Mouse (Mus musculus) limb, embryonic 15.5 days (tissue): ENCODE data around the gene Slc26a3. TPM values are rescaled to one million over a fixed set of nuclear protein-coding genes. Genes with fewer than 3 reads are reported as not detected.

ENCODE experiments used
- ATAC-seq: fragments of 200-750 bp; cut with Nextera tagmentation; 2 replicates; pipeline ENCODE4 v1.8.0; 2017; ENCODE audit warnings: low read depth, moderate TSS enrichment; ENCODE audit not compliant: insufficient number of reproducible peaks, low FRiP score, low TSS enrichment
- H3K27ac ChIP-seq: fragments of 300-500 bp; sonication (generic); 2 replicates; pipeline ENCODE4 v1.5.1; 2015; ENCODE audit warnings: moderate library complexity, mild to moderate bottlenecking, inconsistent platforms
- H3K27me3 ChIP-seq: fragments of 300-500 bp; sonication (generic); 2 replicates; pipeline ENCODE4 v1.6.1; 2015; ENCODE audit warnings: inconsistent platforms
- H3K36me3 ChIP-seq: fragments of 300-500 bp; sonication (generic); 2 replicates; pipeline ENCODE4 v1.6.1; 2015; ENCODE audit warnings: inconsistent platforms
- H3K4me1 ChIP-seq: fragments of 300-500 bp; sonication (generic); 2 replicates; pipeline ENCODE4 v1.6.1; 2015; ENCODE audit warnings: inconsistent platforms
- H3K4me2 ChIP-seq: fragments of 300-500 bp; sonication (generic); 2 replicates; pipeline ENCODE4 v1.6.1; 2015; ENCODE audit warnings: mild to moderate bottlenecking, inconsistent platforms
- H3K4me3 ChIP-seq: fragments of 300-500 bp; sonication (generic); 2 replicates; pipeline ENCODE4 v1.5.1; 2015; ENCODE audit warnings: mild to moderate bottlenecking, inconsistent platforms
- H3K9ac ChIP-seq: fragments of 300-500 bp; sonication (generic); 2 replicates; pipeline ENCODE4 v1.6.1; 2015; ENCODE audit warnings: inconsistent platforms
- H3K9me3 ChIP-seq: fragments of 300-500 bp; sonication (generic); 2 replicates; pipeline ENCODE4 v1.6.1; 2016; ENCODE audit warnings: inconsistent platforms
- WGBS: fragments of 180-500 bp; shearing (Covaris S2); methylation state at CpG from one replicate; pipeline ENCODE4 v1.1.7; 2015; 5-methylcytosine and 5-hydroxymethylcytosine counted together
- polyA plus RNA-seq: library from polyadenylated mRNA; unstranded; fragments of >200 nt; fragmentation: Nextera tagmentation; extraction: Ambion mirVana; gene quantifications from 2 replicates; pipeline ENCODE4 v1.2.1, GENCODE M21; 2015

The Slc26a3 gene
- polyA plus RNA-seq: 0.29 and 0.38 TPM in 2 replicates

GRCm38 (mm10) chr12:31390571-31390970 lies at the start of gene Slc26a3:
Slc26a3 (plus strand) TSS chr12:31390871.
- Histone ChIP-seq H3K4me3 (no peak within 1 kb of the TSS), H3K36me3 (no peaks in the 10 kb centered on the region), H3K9ac (no peak within 1 kb of the TSS), H3K4me2 (no peak within 1 kb of the TSS), H3K4me1 (no peaks in the 10 kb centered on the region), H3K9me3 (no peaks in the 10 kb centered on the region), H3K27me3 (no peaks in the 10 kb centered on the region), H3K27ac (no peak within 1 kb of the TSS)
- WGBS: 86% methylated on average over 3 of the region's 3 CpGs
- no peak for ATAC-seq

- Histone ChIP-seq H3K4me1 (peaks cover 5% of the 10 kb centered on the region), H3K9ac (peak overlapping the region; percentile 97), H3K27me3 (no peaks in the 10 kb centered on the region), H3K4me3 (peak overlapping the region; percentile 91), H3K36me3 (peaks cover 17% of the 10 kb centered on the region), H3K27ac (no peak overlapping the region; the same call in 1 of the 2 replicates), H3K9me3 (no peaks in the 10 kb centered on the region), H3K4me2 (peak overlapping the region; percentile 77)
- 25% methylated on average over 15 of the region's 15 CpGs for WGBS
- no peak for ATAC-seq
Observed at GRCm38 (mm10) chr12:31350191-31350943, 40.3 kb upstream of the Slc26a3 start.

- Histone ChIP-seq H3K4me1 (peaks cover 5% of the 10 kb centered on the region), H3K9me3 (no peaks in the 10 kb centered on the region), H3K4me3 (peak within 1 kb of the TSS; percentile 91), H3K27me3 (no peaks in the 10 kb centered on the region), H3K27ac (peak within 1 kb of the TSS; percentile 89), H3K4me2 (peak within 1 kb of the TSS; percentile 77), H3K36me3 (peaks cover 17% of the 10 kb centered on the region), H3K9ac (peak within 1 kb of the TSS; percentile 97)
- peak; percentile 92 for ATAC-seq
- 5% methylated on average over 66 of the region's 66 CpGs for WGBS
Observed at GRCm38 (mm10) chr12:31350944-31351928, 39.4 kb upstream of the Slc26a3 start, which contains the start of gene Dld. Dld (minus strand) TSS chr12:31351453.

- Histone ChIP-seq H3K9ac (no peak overlapping the region), H3K4me3 (no peak overlapping the region), H3K9me3 (no peaks in the 10 kb centered on the region), H3K27me3 (no peaks in the 10 kb centered on the region), H3K4me2 (no peak overlapping the region), H3K36me3 (no peaks in the 10 kb centered on the region), H3K4me1 (no peaks in the 10 kb centered on the region), H3K27ac (no peak overlapping the region)
- no peak for ATAC-seq
- WGBS: 54% methylated on average over 3 of the region's 3 CpGs
Observed at GRCm38 (mm10) chr12:31366428-31366827, 24.2 kb upstream of the Slc26a3 start.

GRCm38 (mm10) chr12:31367721-31368120 lies 22.9 kb upstream of the Slc26a3 start:
- H3K4me2 ChIP-seq: no peak overlapping the region
- H3K4me3 ChIP-seq: no peak overlapping the region
- H3K27ac ChIP-seq: no peak overlapping the region
- no peaks in the 10 kb centered on the region for H3K4me1 ChIP-seq
- no peak for ATAC-seq
- H3K36me3 ChIP-seq: no peaks in the 10 kb centered on the region
- 76% methylated on average over 5 of the region's 5 CpGs for WGBS
- no peaks in the 10 kb centered on the region for H3K27me3 ChIP-seq
- no peaks in the 10 kb centered on the region for H3K9me3 ChIP-seq
- H3K9ac ChIP-seq: no peak overlapping the region

GRCm38 (mm10) chr12:31369118-31369517 lies 21.6 kb upstream of the Slc26a3 start:
- H3K9me3 ChIP-seq: no peaks in the 10 kb centered on the region
- 83% methylated on average over 1 of the region's 1 CpGs for WGBS
- no peak overlapping the region for H3K4me3 ChIP-seq
- H3K9ac ChIP-seq: no peak overlapping the region
- no peak overlapping the region for H3K27ac ChIP-seq
- H3K4me1 ChIP-seq: no peaks in the 10 kb centered on the region
- H3K4me2 ChIP-seq: no peak overlapping the region
- ATAC-seq: no peak
- H3K27me3 ChIP-seq: no peaks in the 10 kb centered on the region
- no peaks in the 10 kb centered on the region for H3K36me3 ChIP-seq

GRCm38 (mm10) chr12:31369656-31370055 lies 21.0 kb upstream of the Slc26a3 start:
- Histone ChIP-seq H3K36me3 (no peaks in the 10 kb centered on the region), H3K9ac (no peak overlapping the region), H3K9me3 (no peaks in the 10 kb centered on the region), H3K4me2 (no peak overlapping the region), H3K4me3 (no peak overlapping the region), H3K4me1 (no peaks in the 10 kb centered on the region), H3K27me3 (no peaks in the 10 kb centered on the region), H3K27ac (no peak overlapping the region)
- 78% methylated on average over 7 of the region's 7 CpGs for WGBS
- no peak for ATAC-seq

GRCm38 (mm10) chr12:31374603-31375282 lies 15.9 kb upstream of the Slc26a3 start:
- Histone ChIP-seq H3K9ac (no peak overlapping the region), H3K4me2 (no peak overlapping the region), H3K4me3 (no peak overlapping the region), H3K4me1 (peaks cover 8% of the 10 kb centered on the region; the same call in 1 of the 2 replicates), H3K9me3 (no peaks in the 10 kb centered on the region), H3K36me3 (no peaks in the 10 kb centered on the region), H3K27me3 (no peaks in the 10 kb centered on the region), H3K27ac (no peak overlapping the region)
- no peak for ATAC-seq
- WGBS: 36% methylated on average over 9 of the region's 9 CpGs

- no peak overlapping the region for H3K9ac ChIP-seq
- no peak overlapping the region for H3K4me3 ChIP-seq
- no peaks in the 10 kb centered on the region for H3K9me3 ChIP-seq
- H3K36me3 ChIP-seq: no peaks in the 10 kb centered on the region
- H3K27me3 ChIP-seq: no peaks in the 10 kb centered on the region
- peaks cover 8% of the 10 kb centered on the region; the same call in 1 of the 2 replicates for H3K4me1 ChIP-seq
- no peak overlapping the region for H3K27ac ChIP-seq
- ATAC-seq: no peak
- no peak overlapping the region for H3K4me2 ChIP-seq
- WGBS: 60% methylated on average over 4 of the region's 4 CpGs
Observed at GRCm38 (mm10) chr12:31375283-31375615, 15.4 kb upstream of the Slc26a3 start.

- ATAC-seq: no peak
- peak overlapping the region; percentile 21 for H3K4me3 ChIP-seq
- H3K4me2 ChIP-seq: peak overlapping the region; percentile 44
- no peak overlapping the region for H3K27ac ChIP-seq
- no peaks in the 10 kb centered on the region for H3K36me3 ChIP-seq
- WGBS: 11% methylated on average over 13 of the region's 13 CpGs
- H3K9me3 ChIP-seq: no peaks in the 10 kb centered on the region
- no peaks in the 10 kb centered on the region for H3K27me3 ChIP-seq
- peaks cover 8% of the 10 kb centered on the region; the same call in 1 of the 2 replicates for H3K4me1 ChIP-seq
- H3K9ac ChIP-seq: peak overlapping the region; percentile 14; the same call in 1 of the 2 replicates
Observed at GRCm38 (mm10) chr12:31376326-31376950, 14.2 kb upstream of the Slc26a3 start.

GRCm38 (mm10) chr12:31377241-31377640 lies 13.4 kb upstream of the Slc26a3 start:
- H3K4me3 ChIP-seq: no peak overlapping the region
- 82% methylated on average over 11 of the region's 11 CpGs for WGBS
- no peak for ATAC-seq
- H3K27me3 ChIP-seq: no peaks in the 10 kb centered on the region
- H3K27ac ChIP-seq: no peak overlapping the region
- no peak overlapping the region for H3K9ac ChIP-seq
- H3K9me3 ChIP-seq: no peaks in the 10 kb centered on the region
- peaks cover 8% of the 10 kb centered on the region; the same call in 1 of the 2 replicates for H3K4me1 ChIP-seq
- H3K36me3 ChIP-seq: no peaks in the 10 kb centered on the region
- H3K4me2 ChIP-seq: no peak overlapping the region
